Mouse (Mus musculus) urinary bladder, postnatal 4 days (tissue): ENCODE measurements around the gene BC017158.

Experiments used
- DNase-seq, 2 experiments: peaks; one replicate each; pipeline ENCODE4 v3.0.0; 2021 to 2022; ENCODE audit warnings: low spot score in 2 of 2

The BC017158 gene

GRCm38 (mm10) chr7:128235481-128235880 lies 62.5 kb downstream of the BC017158 start:
- DNase-seq = no peak

GRCm38 (mm10) chr7:128234796-128235195 lies 63.2 kb downstream of the BC017158 start:
- DNase-seq = no peak

GRCm38 (mm10) chr7:128231741-128232140 lies 66.2 kb downstream of the BC017158 start:
- DNase-seq = no peak
